Mouse (Mus musculus): ENCODE measurements around the gene Gm27021. TPM values are rescaled to one million over a fixed set of nuclear protein-coding genes. Genes with fewer than 3 reads are reported as not detected.
A peak's percentile ranks its signal among the peaks of the same experiment; 100 is the strongest.

The Gm27021 gene
- polyA plus RNA-seq, 1 experiment: 10.0 TPM

DNA sequence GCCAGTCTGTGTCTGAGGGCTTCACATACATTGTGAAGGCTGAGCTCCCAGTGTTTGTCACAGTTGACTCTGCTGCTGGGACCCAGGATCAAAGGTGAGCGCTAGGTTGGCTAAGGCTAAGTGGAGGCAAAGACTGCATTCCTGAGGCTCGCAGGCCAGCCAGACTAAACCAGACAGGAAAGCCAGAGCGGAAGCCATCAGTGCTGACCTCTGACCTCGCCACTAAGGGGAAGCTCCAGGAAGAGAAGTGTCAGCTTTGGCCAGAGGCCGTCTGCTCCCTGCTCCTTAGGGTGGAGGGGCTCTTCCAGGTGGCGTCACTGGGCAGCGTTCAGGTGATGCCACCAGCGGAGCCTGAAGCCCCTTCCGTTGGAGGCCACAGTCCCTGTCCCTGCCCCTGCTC lies 92.1 kb downstream of the Gm27021 start:
- Histone ChIP-seq H3K36me3 (replicated peaks; ENCODE audit: low read length) (peaks cover 100% of the 10 kb centered on the region), H3K4me3 (replicated peaks) (no peak overlapping the region), H3K4me1 (peaks cover 87% of the 10 kb centered on the region), H3K9me3 (no peaks in the 10 kb centered on the region), H3K27me3 (replicated peaks) (no peaks in the 10 kb centered on the region)
- no peak for TF ChIP-seq GATA1 (IDR thresholded peaks at IDR 0.05; ENCODE audit: borderline replicate concordance, low read length)
- TF ChIP-seq FLI1 (IDR thresholded peaks at IDR 0.05; ENCODE audit: low read length): no peak

DNA sequence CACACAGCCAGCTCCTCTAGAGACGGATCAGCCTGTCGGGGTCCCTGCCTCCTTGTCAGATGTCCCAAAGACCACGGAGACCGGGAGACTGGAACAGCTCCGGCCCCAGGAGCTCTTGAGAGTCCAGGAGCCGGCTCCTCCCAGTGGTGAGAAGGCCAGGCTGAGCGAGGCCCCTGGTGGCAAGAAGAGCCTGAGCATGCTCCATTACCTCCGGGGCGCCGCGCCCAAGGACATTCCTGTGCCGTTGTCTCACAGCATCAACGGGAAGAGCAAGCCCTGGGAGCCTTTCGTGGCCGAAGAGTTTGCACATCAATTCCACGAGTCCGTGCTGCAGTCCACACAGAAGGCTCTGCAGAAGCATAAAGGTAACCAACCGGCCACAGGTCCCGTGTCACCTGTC lies 92.9 kb downstream of the Gm27021 start:
- Histone ChIP-seq H3K9me3 (no peaks in the 10 kb centered on the region), H3K4me1 (peaks cover 87% of the 10 kb centered on the region), H3K36me3 (replicated peaks; ENCODE audit: low read length) (peaks cover 100% of the 10 kb centered on the region), H3K27me3 (replicated peaks) (no peaks in the 10 kb centered on the region), H3K4me3 (replicated peaks) (no peak overlapping the region)
- TF ChIP-seq GATA1 (IDR thresholded peaks at IDR 0.05; ENCODE audit: borderline replicate concordance, low read length) (no peak), FLI1 (IDR thresholded peaks at IDR 0.05; ENCODE audit: low read length) (no peak)

- H3K9me3 ChIP-seq: no peaks in the 10 kb centered on the region
- H3K4me3 ChIP-seq (replicated peaks): no peak overlapping the region
- TF ChIP-seq GATA1 (IDR thresholded peaks at IDR 0.05; ENCODE audit: borderline replicate concordance, low read length): no peak
- TF ChIP-seq FLI1 (IDR thresholded peaks at IDR 0.05; ENCODE audit: low read length): no peak
- peaks cover 100% of the 10 kb centered on the region for H3K36me3 ChIP-seq (replicated peaks; ENCODE audit: low read length)
- peaks cover 91% of the 10 kb centered on the region for H3K4me1 ChIP-seq
- no peaks in the 10 kb centered on the region for H3K27me3 ChIP-seq (replicated peaks)
These were observed 94.0 kb downstream of the Gm27021 start for GRCm38 (mm10) chr8:120573866-120574265.

DNA sequence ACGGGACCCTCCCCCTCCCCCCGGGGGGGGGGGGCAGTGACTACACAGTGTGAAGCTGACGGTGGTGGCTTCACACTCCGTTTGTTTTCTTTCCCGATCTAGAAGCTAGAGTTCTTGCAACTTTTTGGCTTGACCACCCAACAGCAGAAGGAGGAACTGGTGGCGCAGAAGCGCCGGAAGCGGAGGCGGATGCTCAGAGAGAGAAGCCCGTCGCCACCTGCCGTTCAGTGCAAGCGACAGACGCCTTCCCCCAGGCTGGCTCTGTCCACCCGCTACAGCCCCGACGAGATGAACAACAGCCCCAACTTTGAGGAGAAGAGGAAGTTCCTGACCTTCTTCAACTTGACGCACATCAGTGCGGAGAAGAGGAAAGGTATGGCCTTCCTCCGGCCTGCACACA lies 95.3 kb downstream of the Gm27021 start:
- Histone ChIP-seq H3K4me1 (peaks cover 98% of the 10 kb centered on the region), H3K27me3 (replicated peaks) (no peaks in the 10 kb centered on the region), H3K36me3 (replicated peaks; ENCODE audit: low read length) (peaks cover 100% of the 10 kb centered on the region), H3K9me3 (no peaks in the 10 kb centered on the region), H3K4me3 (replicated peaks) (no peak overlapping the region)
- TF ChIP-seq GATA1 (IDR thresholded peaks at IDR 0.05; ENCODE audit: borderline replicate concordance, low read length) (no peak), FLI1 (IDR thresholded peaks at IDR 0.05; ENCODE audit: low read length) (no peak)

DNA sequence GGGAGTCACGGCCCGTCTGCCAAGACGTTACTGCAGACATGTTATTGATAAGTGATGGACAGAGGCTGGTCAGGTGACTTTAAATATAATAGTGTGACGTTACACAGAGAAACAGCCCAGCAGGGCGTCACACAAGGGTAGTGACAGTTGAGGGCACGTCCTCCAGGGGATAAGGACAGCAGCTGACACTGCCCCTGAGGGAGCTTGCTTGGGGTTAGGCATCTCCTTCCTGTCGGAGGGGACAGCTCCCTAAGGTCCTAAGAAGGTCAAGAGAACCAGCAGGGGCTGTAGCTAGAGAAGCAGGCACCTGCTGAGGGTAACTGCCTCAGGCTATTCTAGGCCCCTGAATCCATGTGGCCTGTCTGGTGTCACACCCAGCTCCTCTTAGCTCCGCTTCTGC lies 96.3 kb downstream of the Gm27021 start:
- Histone ChIP-seq H3K27me3 (replicated peaks) (no peaks in the 10 kb centered on the region), H3K36me3 (replicated peaks; ENCODE audit: low read length) (peaks cover 100% of the 10 kb centered on the region)
- no peak for TF ChIP-seq GATA1 (IDR thresholded peaks at IDR 0.05; ENCODE audit: borderline replicate concordance, low read length)
- TF ChIP-seq FLI1 (IDR thresholded peaks at IDR 0.05; ENCODE audit: low read length): no peak

DNA sequence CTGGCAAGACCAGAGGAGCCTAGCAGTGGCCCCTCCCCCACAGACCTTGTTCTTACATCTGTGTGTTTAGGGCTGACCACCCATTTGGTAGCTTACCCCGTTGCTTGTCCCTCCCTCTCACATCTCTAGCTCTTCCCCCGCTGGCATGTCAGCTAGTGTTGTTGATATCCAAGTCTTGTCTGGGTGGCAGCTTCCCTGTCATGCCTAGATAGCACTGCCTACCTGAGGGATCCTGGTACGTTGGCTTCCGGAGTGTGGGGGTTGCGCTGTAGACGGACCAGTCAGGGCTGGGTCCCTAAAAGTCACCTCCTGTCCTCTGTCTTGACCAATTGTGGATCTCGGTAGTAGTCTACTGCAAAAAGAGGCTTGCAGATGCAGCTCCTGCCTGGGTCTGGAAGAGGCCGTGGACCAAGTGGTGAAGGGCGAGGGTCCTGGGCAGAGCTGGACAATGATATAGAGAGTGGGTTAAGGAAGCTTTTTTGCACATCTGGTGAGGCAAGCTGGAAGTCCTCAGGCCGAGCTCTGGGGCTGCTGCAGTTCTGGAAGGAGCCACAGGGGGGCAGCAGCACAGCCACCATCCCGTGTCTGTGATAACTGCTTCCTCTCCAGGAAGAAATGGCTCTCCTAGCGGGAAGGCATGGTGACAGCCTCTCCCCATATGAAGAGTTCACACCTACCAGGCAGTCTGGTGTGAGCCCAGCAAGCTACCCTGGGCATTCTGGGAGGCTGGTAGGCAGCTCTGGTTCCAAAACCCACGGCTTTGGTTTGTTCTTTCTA lies 97.8 kb downstream of the Gm27021 start:
- Histone ChIP-seq H3K9me3 (no peaks in the 10 kb centered on the region), H3K4me1 (peaks cover 98% of the 10 kb centered on the region), H3K27me3 (replicated peaks) (no peaks in the 10 kb centered on the region), H3K4me3 (replicated peaks) (no peak overlapping the region), H3K36me3 (replicated peaks; ENCODE audit: low read length) (peaks cover 100% of the 10 kb centered on the region)
- TF ChIP-seq GATA1 (IDR thresholded peaks at IDR 0.05; ENCODE audit: borderline replicate concordance, low read length): no peak
- TF ChIP-seq FLI1 (IDR thresholded peaks at IDR 0.05; ENCODE audit: low read length): no peak

More for the DNA sequence above, 96.3 kb downstream of the Gm27021 start:
- H3K4me1 ChIP-seq: peaks cover 98% of the 10 kb centered on the region
- H3K4me3 ChIP-seq (replicated peaks): no peak overlapping the region
- no peaks in the 10 kb centered on the region for H3K9me3 ChIP-seq

DNA sequence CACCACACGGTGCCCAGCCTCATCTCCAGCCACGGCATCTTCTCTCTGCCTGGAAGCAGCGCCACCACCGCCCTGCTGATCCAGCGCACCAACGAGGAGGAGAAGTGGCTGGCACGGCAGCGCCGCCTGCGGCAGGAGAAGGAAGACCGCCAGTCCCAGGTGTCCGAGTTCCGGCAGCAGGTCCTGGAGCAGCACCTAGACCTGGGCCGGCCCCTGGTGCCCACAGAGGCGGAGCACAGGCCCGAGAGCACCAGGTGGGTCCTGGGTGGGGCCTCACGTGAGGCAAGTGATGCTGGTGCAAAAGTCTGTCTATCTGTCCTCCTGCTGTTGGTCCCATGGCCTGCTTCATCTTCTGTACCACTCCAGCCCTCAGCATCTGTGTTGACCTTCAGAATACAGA lies 98.8 kb downstream of the Gm27021 start:
- H3K27me3 ChIP-seq (replicated peaks): no peaks in the 10 kb centered on the region
- TF ChIP-seq GATA1 (IDR thresholded peaks at IDR 0.05; ENCODE audit: borderline replicate concordance, low read length): no peak
- TF ChIP-seq FLI1 (IDR thresholded peaks at IDR 0.05; ENCODE audit: low read length): no peak
- H3K9me3 ChIP-seq: no peaks in the 10 kb centered on the region
- peaks cover 100% of the 10 kb centered on the region for H3K36me3 ChIP-seq (replicated peaks; ENCODE audit: low read length)
- H3K4me3 ChIP-seq (replicated peaks): no peak overlapping the region
- peaks cover 98% of the 10 kb centered on the region for H3K4me1 ChIP-seq

DNA sequence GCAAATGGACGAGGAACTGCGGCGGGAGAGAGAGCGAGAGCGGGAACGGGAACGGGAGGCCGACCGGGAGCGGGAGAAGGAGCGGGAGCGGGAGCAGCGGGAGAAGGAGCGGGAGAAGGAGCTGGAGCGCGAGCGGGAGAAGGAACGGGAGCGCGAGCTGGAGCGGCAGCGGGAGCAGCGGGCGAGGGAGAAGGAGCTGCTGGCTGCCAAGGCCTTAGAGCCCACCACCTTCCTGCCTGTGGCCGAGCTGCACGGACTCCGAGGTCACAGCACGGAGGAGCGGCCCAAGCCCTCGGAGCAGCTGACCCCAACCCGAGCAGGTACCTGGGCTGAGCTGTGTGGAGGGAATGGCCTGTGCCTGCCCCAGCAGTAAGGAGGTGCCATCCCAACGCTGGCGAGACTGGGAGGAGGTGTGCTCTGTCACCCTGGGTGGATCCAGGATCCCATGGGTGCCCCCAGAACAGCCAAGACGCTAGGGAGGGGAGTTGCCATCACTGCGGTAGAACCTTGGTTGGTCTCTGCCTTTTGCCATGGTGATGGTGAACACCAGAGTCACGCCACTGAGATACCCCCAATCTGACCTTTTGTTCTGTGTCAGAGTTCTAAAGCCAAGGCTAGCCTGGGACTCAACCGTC lies 99.6 kb downstream of the Gm27021 start:
- peaks cover 100% of the 10 kb centered on the region for H3K36me3 ChIP-seq (replicated peaks; ENCODE audit: low read length)
- TF ChIP-seq FLI1 (IDR thresholded peaks at IDR 0.05; ENCODE audit: low read length): no peak
- TF ChIP-seq GATA1 (IDR thresholded peaks at IDR 0.05; ENCODE audit: borderline replicate concordance, low read length): no peak
- H3K27me3 ChIP-seq (replicated peaks): no peaks in the 10 kb centered on the region
- no peaks in the 10 kb centered on the region for H3K9me3 ChIP-seq
- peaks cover 100% of the 10 kb centered on the region for H3K4me1 ChIP-seq
- H3K4me3 ChIP-seq (replicated peaks): no peak overlapping the region

GRCm38 (mm10) chr8:120567731-120568130 lies 100.1 kb downstream of the Gm27021 start:
- TF ChIP-seq GATA1 (IDR thresholded peaks at IDR 0.05; ENCODE audit: borderline replicate concordance, low read length): no peak
- no peak for TF ChIP-seq FLI1 (IDR thresholded peaks at IDR 0.05; ENCODE audit: low read length)
- Histone ChIP-seq H3K36me3 (replicated peaks; ENCODE audit: low read length) (peaks cover 100% of the 10 kb centered on the region), H3K4me1 (peaks cover 100% of the 10 kb centered on the region), H3K9me3 (no peaks in the 10 kb centered on the region), H3K27me3 (replicated peaks) (no peaks in the 10 kb centered on the region), H3K4me3 (replicated peaks) (no peak overlapping the region)

DNA sequence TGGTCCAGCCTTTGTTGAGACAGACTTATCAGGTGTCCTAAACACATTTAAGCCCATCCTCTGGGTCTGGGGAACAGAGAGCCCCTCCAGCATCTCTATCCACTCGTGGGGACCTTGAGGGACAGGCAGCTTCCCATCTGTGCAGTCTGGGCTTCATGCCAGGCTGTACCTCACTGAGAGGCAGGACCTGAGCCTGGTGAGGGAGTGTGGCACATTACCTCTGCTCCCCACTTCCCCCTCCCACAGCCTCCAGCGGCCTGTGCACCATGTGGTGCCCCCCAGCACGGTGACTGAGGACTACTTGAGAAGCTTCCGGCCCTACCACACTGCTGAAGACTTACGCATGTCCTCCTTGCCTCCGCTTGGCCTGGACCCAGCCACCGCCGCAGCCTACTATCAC lies 101.2 kb downstream of the Gm27021 start:
- H3K9me3 ChIP-seq: no peaks in the 10 kb centered on the region
- peaks cover 100% of the 10 kb centered on the region for H3K4me1 ChIP-seq
- no peak for TF ChIP-seq GATA1 (IDR thresholded peaks at IDR 0.05; ENCODE audit: borderline replicate concordance, low read length)
- no peak for TF ChIP-seq FLI1 (IDR thresholded peaks at IDR 0.05; ENCODE audit: low read length)
- H3K27me3 ChIP-seq (replicated peaks): no peaks in the 10 kb centered on the region
- peaks cover 100% of the 10 kb centered on the region for H3K36me3 ChIP-seq (replicated peaks; ENCODE audit: low read length)
- H3K4me3 ChIP-seq (replicated peaks): peak overlapping the region; percentile 2
